Mouse (Mus musculus): ENCODE data around the gene Vgll2. TPM values are rescaled to one million over a fixed set of nuclear protein-coding genes. Genes with fewer than 3 reads are reported as not detected.

The Vgll2 gene
- polyA plus RNA-seq, 1 experiment = not detected

DNA sequence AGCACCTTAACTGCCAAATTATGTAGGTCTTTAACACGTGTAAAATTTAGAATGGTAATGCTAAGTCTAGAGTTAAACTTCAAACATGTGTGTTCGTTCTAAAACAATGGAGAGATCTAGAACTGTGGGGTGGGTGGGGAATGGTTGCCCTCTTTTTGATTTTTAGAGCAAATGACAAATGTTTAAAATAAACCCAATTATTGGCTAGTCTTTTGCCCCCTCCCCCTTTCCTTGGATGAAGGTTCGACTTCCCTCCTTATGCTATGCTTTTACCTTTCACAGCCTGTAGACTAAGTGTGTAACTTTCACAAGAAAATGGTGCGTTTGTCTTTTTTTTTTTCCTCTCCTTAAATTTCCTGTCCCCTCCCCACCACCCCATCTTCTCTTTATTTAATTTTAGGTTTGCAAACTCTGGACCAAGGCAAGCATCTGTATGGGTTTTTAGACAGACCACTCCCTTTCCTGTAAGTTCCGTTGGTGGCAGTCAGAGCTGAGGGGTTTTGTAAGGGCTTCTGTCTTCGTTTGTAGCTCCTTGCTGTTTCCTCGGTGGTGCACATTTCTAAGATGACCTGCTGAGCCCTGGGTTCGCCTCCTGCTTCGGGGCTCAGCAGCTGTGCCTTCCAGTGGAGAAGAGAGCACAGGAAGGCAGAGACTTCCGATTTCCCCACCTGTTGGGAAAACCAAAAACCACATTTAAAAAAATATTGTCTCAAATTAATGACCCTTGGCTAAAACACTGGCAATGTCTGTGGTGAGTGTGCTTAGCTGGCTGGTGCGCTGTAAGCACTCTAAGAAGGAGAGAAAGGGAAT lies 6.5 kb downstream of the Vgll2 start:
- peaks cover 22% of the 10 kb centered on the region for H3K27me3 ChIP-seq (ENCODE audit: control insufficient read depth, insufficient read depth, low read length)
- H3K36me3 ChIP-seq (ENCODE audit: control insufficient read depth, insufficient read depth, low read length) = no peaks in the 10 kb centered on the region
- H3K4me3 ChIP-seq (ENCODE audit: low read depth, low read length) = no peak overlapping the region
- H3K4me1 ChIP-seq (ENCODE audit: control insufficient read depth, insufficient read depth, insufficient read length, low read length) = no peaks in the 10 kb centered on the region
- TF ChIP-seq CTCF (IDR thresholded peaks at IDR 0.05; ENCODE audit: extremely low read depth, insufficient read length, insufficient replicate concordance, low read depth, low read length) (no peak), POLR2A (IDR thresholded peaks at IDR 0.05; ENCODE audit: low read depth, low read length) (no peak)
- 5% methylated on average over 11 of the region's 11 CpGs for WGBS
- no peak overlapping the region for H3K27ac ChIP-seq (ENCODE audit: insufficient read depth, low read depth, low read length)

DNA sequence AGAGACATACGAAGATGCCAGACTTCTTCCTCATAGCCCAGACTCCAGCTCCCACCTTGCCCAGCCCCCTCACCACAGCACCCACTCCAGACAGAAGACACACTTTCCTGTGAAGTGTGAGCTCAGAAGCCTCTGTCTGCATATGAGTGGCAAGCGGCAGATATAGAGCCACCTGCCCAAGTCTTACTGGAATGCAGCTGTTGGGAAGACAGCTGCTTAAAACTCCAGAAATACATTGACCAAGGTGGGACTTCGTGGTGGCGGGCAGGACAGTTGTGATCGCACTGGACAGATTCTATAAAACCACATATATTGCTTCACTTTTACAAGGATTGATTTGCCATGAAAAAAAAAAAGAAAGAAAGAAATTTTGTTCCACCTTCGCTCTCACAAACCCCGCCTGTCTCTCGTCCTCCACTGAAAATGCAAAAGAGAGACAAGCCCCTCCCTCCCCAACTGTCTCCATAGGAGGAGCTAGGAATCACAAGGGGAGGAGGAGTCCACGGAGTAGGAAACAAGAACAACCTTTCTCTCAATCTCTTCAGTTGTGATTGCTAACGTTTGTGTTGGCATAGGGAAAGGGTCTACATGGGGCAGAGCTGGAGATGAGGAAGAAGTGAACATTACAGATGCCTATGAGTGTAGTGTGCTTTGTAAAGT lies 7.2 kb downstream of the Vgll2 start:
- no peaks in the 10 kb centered on the region for H3K4me1 ChIP-seq (ENCODE audit: control insufficient read depth, insufficient read depth, insufficient read length, low read length)
- H3K27me3 ChIP-seq (ENCODE audit: control insufficient read depth, insufficient read depth, low read length) = peaks cover 22% of the 10 kb centered on the region
- H3K27ac ChIP-seq (ENCODE audit: insufficient read depth, low read depth, low read length) = no peak overlapping the region
- no peak for TF ChIP-seq POLR2A (IDR thresholded peaks at IDR 0.05; ENCODE audit: low read depth, low read length)
- TF ChIP-seq CTCF (IDR thresholded peaks at IDR 0.05; ENCODE audit: extremely low read depth, insufficient read length, insufficient replicate concordance, low read depth, low read length) = no peak
- no peak overlapping the region for H3K4me3 ChIP-seq (ENCODE audit: low read depth, low read length)
- no peaks in the 10 kb centered on the region for H3K36me3 ChIP-seq (ENCODE audit: control insufficient read depth, insufficient read depth, low read length)
- WGBS = 3% methylated on average over 10 of the region's 10 CpGs

DNA sequence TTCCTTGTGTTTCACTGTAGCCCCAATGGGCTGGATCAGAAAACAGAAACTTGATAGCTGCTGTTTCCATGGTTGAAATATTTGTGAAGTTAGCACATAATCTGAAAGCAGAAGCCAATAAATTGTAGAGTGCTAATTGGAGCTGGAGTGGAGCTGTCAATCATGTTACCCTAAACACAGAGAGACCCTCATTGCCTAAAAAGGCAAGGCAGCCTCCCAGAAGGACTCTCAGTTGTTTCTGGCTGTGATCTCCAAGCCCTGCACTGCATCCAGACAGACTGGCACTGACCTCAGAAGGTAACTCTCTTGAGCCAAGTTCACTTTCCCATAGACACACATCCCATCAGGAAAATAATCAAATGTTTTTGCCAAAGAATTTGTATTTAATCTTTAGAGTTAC lies 11.4 kb downstream of the Vgll2 start:
- H3K36me3 ChIP-seq (ENCODE audit: control insufficient read depth, insufficient read depth, low read length) = no peaks in the 10 kb centered on the region
- TF ChIP-seq POLR2A (IDR thresholded peaks at IDR 0.05; ENCODE audit: low read depth, low read length) (no peak), CTCF (IDR thresholded peaks at IDR 0.05; ENCODE audit: extremely low read depth, insufficient read length, insufficient replicate concordance, low read depth, low read length) (no peak)
- no peak overlapping the region for H3K4me3 ChIP-seq (ENCODE audit: low read depth, low read length)
- no peak overlapping the region for H3K27ac ChIP-seq (ENCODE audit: insufficient read depth, low read depth, low read length)
- H3K4me1 ChIP-seq (ENCODE audit: control insufficient read depth, insufficient read depth, insufficient read length, low read length) = no peaks in the 10 kb centered on the region
- peaks cover 10% of the 10 kb centered on the region; the same call in 1 of the 2 replicates for H3K27me3 ChIP-seq (ENCODE audit: control insufficient read depth, insufficient read depth, low read length)

DNA sequence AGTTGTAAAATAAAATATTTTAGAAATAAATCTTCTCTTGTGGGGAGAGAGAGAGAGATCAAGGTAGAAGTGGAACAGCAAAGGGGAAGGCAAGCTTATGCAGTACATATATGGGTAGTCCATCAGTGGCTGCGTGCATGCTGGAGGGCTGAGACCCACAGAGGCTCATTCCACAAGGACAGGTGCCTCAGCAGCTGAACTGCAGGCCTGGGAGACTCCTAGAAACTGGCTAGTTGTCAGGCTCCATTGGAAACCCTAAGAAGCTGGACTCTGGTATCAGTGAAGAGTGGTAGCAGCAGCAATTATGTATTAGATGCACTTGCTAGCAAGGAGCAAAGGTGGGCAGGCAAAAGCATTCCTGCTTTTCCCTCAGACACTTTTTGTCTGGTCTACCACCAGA lies 17.1 kb downstream of the Vgll2 start:
- no peak overlapping the region for H3K27ac ChIP-seq (ENCODE audit: insufficient read depth, low read depth, low read length)
- H3K27me3 ChIP-seq (ENCODE audit: control insufficient read depth, insufficient read depth, low read length) = no peaks in the 10 kb centered on the region
- H3K4me3 ChIP-seq (ENCODE audit: low read depth, low read length) = no peak overlapping the region
- no peak for TF ChIP-seq CTCF (IDR thresholded peaks at IDR 0.05; ENCODE audit: extremely low read depth, insufficient read length, insufficient replicate concordance, low read depth, low read length)
- TF ChIP-seq POLR2A (IDR thresholded peaks at IDR 0.05; ENCODE audit: low read depth, low read length) = no peak
- WGBS = 76% methylated on average over 1 of the region's 1 CpGs
- no peaks in the 10 kb centered on the region for H3K36me3 ChIP-seq (ENCODE audit: control insufficient read depth, insufficient read depth, low read length)
- H3K4me1 ChIP-seq (ENCODE audit: control insufficient read depth, insufficient read depth, insufficient read length, low read length) = no peaks in the 10 kb centered on the region

DNA sequence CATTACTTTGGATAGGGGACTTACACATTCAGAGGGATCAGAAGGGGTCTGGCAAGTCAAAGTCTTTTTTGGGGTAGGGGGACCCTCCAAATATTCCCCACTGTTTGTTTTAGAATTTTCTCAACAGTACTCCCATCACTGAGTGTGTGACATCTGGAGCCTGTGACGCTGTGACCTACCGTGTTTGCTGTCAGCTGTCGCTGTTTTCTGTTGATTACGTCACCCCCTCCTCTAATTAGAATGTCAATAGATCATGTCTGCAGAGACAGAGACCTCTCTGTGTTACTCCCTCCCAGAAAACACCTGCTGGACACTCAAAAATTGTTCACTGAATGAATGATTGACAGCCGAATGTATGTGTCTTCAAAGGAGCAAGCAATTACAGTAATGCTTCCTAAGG lies 20.8 kb downstream of the Vgll2 start:
- Histone ChIP-seq H3K27ac (ENCODE audit: insufficient read depth, low read depth, low read length) (no peak overlapping the region), H3K36me3 (ENCODE audit: control insufficient read depth, insufficient read depth, low read length) (no peaks in the 10 kb centered on the region), H3K27me3 (ENCODE audit: control insufficient read depth, insufficient read depth, low read length) (no peaks in the 10 kb centered on the region), H3K4me3 (ENCODE audit: low read depth, low read length) (no peak overlapping the region), H3K4me1 (ENCODE audit: control insufficient read depth, insufficient read depth, insufficient read length, low read length) (no peaks in the 10 kb centered on the region)
- TF ChIP-seq POLR2A (IDR thresholded peaks at IDR 0.05; ENCODE audit: low read depth, low read length) (no peak), CTCF (IDR thresholded peaks at IDR 0.05; ENCODE audit: extremely low read depth, insufficient read length, insufficient replicate concordance, low read depth, low read length) (no peak)
- WGBS = 74% methylated on average over 5 of the region's 5 CpGs

DNA sequence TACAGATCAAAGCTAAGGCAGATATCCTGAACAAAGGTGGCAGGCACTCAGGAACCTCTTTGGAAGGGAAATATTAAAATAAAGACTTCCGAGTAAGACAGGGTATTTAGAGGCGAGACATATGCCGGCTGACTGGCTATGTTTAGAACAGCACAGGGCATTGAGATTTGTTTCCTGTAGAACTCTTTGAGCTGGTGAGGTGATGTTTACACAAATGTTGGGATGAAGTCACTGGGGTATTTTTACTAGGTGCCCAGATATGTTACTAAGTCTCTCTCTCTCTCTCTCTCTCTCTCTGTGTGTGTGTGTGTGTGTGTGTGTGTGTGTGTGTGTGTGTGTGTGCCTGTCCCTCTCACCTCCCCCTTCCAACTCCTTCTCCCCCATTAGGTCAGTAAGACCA lies 26.0 kb downstream of the Vgll2 start:
- Histone ChIP-seq H3K27me3 (ENCODE audit: control insufficient read depth, insufficient read depth, low read length) (no peaks in the 10 kb centered on the region), H3K4me3 (ENCODE audit: low read depth, low read length) (no peak overlapping the region), H3K27ac (ENCODE audit: insufficient read depth, low read depth, low read length) (no peak overlapping the region), H3K36me3 (ENCODE audit: control insufficient read depth, insufficient read depth, low read length) (no peaks in the 10 kb centered on the region), H3K4me1 (ENCODE audit: control insufficient read depth, insufficient read depth, insufficient read length, low read length) (no peaks in the 10 kb centered on the region)
- TF ChIP-seq CTCF (IDR thresholded peaks at IDR 0.05; ENCODE audit: extremely low read depth, insufficient read length, insufficient replicate concordance, low read depth, low read length) (no peak), POLR2A (IDR thresholded peaks at IDR 0.05; ENCODE audit: low read depth, low read length) (no peak)
- 74% methylated on average over 3 of the region's 3 CpGs for WGBS

DNA sequence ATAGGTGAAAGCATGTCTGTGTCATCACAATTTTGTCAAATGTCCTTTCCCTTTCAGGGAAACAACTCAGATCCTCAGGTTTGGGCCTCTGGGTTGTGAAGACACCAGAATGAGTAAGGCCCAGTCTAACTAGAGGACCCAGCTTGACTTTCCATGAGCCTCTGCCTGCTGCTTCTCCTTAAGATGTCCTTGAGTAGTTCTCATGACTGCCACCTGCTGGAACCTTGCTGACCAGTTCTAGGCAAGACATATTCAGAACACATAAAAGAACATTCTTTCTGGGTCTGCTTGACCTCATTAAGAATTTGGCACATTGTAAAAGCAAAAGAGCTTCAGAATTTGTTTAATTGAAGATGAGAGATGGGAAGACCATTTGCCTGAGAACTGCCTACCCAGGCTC lies 50.2 kb downstream of the Vgll2 start:
- Histone ChIP-seq H3K4me3 (ENCODE audit: low read depth, low read length) (no peak overlapping the region), H3K27ac (ENCODE audit: insufficient read depth, low read depth, low read length) (no peak overlapping the region), H3K36me3 (ENCODE audit: control insufficient read depth, insufficient read depth, low read length) (no peaks in the 10 kb centered on the region), H3K27me3 (ENCODE audit: control insufficient read depth, insufficient read depth, low read length) (no peaks in the 10 kb centered on the region), H3K4me1 (ENCODE audit: control insufficient read depth, insufficient read depth, insufficient read length, low read length) (no peaks in the 10 kb centered on the region)
- peak; percentile 30; the same call in 1 of the 2 replicates for TF ChIP-seq CTCF (IDR thresholded peaks at IDR 0.05; ENCODE audit: extremely low read depth, insufficient read length, insufficient replicate concordance, low read depth, low read length)
- TF ChIP-seq POLR2A (IDR thresholded peaks at IDR 0.05; ENCODE audit: low read depth, low read length) = no peak

Other genes with a start within 250 kb of the Vgll2 start
- 0.03 and 0.25 TPM in 2 replicates for gene Ros1, start 172.7 kb downstream of the Vgll2 start, polyA plus RNA-seq (2012; rRNA removed)
- gene Dcbld1, start 211.1 kb downstream of the Vgll2 start, polyA plus RNA-seq (2012; rRNA removed) = 13.7 and 21.0 TPM in 2 replicates